Mouse (Mus musculus) cerebellum, postnatal 4 days (tissue): ENCODE results near the gene Gpatch2l.
A peak's percentile ranks its signal among the peaks of the same experiment; 100 is the strongest.

Experiments
- DNase-seq, 2 experiments: peaks; one replicate each; pipeline ENCODE4 v3.0.0; 2022; ENCODE audit warnings: low spot score in 2 of 2, mixed read lengths in 1 of 2

Gene Gpatch2l

DNA sequence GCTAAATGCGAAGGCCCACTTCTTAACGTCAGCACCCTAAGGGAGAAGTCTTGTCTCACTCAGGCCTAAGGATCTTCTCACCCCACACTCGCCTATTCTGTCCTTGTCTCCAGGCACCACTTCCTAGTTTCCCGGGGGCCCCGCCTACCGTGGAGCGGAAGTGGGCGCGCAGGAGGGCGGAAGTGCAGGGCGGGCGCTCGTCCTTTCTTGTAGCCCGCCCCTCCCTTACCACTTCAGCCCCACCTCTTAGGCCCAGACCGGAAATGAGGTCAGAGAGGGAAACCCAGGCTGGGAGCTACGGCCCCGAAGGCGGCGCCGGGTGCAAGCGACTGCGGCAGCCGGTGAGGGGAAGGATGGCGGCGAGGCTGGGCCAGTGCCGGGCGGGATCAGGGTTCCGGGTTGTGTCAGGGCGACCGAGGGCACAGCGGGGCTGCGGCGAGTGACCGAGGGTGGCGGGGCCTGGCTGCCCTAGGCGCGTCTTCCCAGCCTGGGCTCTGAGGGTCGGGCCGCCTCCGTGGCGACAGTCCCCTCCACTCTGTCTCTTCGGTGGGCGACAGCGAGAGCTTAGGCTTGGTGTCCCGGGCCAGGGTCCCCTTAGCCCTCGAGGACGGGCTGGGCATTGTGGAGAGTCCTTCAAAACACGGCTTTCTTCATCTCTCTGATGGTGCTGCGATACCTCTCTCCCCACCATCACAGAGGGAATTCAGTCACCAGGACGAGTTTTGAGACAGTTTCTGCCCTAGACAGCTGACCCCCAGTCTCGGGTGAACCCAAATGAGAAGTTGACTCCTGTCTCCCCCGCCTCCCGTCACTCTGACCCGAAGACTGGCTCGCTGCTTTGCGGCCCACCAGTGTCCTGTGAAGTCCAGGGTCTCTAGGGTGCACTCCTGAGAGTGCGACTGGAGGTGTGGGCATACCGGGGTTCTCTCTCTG is at the start of gene Gpatch2l:
Gene Gpatch2l (plus strand): TSS at position 255 of the 933 bp plus-strand sequence.
- peak; percentile 85 to 93 for DNase-seq

DNA sequence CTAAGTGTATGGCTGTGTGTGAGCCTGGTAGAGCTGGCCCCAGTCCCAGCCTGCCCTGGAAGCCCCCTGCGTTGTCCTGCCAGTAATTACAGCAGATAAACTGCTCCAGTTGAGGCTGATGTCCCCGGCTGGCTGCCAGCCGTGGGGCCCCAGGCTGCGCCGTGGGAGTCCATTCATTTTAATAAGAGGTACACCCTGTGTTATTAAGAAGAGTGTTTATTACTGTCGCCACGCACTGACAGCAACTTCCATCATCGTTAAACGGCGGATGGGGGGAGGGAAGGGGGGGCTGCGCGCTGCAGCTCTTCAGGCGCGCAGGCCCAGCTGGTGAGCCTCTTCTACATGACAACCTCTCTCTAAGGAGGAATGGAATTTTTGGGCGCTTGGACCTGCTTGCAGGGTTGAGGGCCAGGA is 49.6 kb upstream of the Gpatch2l start:
- no peak for DNase-seq

DNA sequence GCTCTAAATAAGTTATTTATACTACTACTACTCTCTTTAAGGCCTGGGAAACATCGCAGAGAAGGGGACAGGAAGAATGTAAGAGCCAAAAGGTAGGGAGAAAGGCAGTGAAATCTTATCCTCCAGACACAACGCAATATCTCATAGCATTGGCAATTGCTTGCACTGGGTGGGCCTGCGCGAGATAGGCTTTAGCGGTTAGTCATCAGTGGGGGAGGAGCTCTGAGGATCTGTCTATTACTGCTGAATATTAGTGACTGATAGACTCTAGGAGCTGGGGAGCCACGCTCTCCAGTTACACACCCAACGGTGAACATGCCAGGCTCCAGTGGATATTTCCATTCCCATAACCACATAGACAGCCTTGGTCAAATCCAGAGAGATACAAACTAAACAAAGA is 44.7 kb upstream of the Gpatch2l start:
- no peak for DNase-seq

DNA sequence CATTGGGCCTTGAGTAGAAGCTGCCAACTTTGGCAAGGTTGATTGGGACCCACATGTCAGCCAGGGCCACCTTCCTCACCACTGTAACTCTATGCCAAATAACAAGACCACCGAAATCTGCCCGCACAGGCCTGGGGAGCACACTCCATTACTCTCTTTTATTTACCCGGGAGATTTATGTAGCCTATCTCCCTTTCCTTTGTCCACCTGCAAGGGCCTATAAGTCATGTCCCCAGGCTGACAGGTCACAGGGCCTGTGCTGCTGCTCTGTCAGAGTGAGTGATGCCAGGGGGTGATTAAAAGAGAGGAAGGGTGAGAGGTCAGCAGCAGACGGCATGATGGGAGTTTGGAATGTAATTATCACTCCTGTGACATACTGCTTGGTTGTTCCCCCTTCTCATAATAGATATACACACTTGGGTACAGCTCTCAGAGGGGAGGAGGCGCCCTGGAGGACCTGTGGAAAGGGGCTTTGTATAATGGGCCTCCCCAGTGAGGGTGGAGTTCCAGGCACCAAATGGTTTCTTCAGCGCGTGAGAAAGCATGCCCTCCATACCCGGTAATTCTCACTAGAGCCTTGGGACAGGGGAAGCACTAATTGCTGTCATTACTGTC is 38.1 kb upstream of the Gpatch2l start:
- DNase-seq = no peak

DNA sequence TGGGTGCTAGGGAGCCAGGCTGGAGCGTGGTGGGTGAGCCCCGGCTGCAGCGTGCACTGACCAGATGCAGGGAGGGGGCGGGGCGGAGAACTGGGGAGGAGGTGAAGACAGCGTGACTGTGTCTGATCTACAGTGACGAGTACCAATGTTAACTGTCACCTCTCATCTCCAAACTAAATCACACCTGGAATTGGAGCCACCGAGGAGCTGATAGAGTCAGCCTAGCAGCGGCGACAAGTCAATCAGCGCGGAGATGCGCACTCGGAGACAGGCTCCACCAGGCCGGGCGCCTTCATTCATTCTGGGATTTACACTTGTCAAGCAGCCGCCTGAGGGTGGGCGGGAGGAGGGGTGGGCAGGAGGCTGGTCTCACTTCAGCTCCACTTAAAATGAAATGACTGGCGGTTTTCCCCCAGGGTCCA is 30.5 kb upstream of the Gpatch2l start:
- no peak for DNase-seq

DNA sequence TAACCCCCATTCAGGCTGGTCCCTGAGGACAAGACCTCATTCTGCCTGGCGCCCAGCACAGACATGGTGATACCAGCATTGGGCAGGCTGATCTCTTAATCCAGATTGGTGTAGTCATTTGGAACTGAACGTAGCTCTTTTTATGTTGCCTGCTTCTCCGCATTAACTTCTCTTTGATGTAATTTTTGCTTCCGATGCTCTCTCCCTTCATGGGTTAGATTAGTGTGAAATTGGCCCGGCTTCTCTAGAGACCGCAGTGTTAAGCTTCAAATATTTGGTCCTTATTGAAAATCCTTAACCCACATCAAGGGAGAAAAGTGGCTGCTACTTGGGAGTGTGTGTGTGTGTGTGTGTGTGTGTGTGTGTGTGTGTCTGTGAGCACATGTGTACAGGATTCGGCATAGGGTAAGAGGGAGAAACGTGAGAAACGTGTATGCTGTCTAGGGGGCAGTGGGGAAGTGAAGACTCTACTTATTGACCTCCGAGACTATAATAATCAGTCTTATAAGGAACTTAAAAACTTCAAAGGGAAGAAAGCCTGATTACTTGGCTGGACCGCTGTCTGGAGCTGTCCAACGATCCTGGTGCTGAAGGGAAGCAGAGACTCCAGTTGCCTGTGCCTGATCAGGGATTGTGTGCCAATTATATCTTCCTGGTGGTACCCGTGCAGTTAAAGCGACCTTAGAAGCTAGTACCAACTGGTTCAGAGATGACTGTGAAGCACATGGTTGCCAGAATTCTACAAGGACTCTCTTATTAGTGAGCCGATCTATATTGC is 28.8 kb upstream of the Gpatch2l start:
- DNase-seq = no peak

DNA sequence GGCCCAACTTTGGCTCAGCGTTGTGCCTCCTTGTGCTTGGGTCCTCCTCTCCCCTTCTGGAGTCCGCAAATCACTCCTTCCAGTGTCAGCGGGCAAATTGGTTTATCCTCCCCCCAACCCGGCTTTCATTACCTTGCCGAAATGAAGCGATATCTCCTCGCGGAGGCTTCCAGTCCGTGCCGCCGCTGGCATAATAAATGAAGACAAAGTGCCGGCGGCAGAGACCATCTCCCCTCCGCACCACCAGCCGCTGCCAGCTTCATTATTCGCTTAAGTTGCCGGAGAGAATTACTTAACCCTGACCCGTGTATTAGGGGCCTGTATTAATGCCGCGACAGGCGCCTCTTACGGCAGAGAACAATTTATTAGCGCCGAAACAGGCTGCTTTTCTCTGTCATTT is 27.5 kb upstream of the Gpatch2l start:
- no peak for DNase-seq

DNA sequence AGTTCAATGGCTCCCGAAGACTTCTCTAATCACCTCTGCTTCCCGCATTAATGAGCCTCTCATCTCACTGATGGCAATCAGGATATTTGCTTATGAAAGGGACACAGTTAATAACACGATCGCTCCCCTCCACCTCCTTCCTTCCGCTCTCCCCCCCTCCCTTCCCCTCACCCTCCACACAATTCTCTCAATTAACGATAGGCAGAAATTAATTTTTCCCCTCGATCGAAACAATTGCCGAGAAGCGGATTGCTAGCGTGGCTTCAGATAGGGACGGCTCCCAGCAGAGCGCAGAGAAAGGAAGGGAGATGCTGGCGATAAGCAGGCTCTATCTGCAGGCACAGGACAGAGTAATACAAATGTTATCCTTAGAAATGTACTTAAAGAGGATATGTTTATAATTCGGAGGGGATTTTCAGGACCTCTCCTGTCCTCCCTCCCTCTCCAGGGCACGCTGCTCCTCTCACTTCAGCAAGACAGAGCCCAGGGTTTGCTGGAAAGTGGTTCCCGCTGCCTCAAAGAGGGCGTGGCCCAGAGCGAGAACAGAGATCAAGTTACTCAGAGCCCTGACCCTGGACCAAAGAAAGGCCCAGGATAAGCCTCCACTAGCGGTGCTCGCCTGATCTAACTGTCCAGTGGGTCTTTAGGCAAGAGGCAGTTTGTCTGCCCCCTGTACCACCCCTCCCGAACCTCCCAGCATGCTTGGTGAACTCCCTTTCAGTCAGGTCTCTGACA is 24.8 kb upstream of the Gpatch2l start:
- no peak for DNase-seq

DNA sequence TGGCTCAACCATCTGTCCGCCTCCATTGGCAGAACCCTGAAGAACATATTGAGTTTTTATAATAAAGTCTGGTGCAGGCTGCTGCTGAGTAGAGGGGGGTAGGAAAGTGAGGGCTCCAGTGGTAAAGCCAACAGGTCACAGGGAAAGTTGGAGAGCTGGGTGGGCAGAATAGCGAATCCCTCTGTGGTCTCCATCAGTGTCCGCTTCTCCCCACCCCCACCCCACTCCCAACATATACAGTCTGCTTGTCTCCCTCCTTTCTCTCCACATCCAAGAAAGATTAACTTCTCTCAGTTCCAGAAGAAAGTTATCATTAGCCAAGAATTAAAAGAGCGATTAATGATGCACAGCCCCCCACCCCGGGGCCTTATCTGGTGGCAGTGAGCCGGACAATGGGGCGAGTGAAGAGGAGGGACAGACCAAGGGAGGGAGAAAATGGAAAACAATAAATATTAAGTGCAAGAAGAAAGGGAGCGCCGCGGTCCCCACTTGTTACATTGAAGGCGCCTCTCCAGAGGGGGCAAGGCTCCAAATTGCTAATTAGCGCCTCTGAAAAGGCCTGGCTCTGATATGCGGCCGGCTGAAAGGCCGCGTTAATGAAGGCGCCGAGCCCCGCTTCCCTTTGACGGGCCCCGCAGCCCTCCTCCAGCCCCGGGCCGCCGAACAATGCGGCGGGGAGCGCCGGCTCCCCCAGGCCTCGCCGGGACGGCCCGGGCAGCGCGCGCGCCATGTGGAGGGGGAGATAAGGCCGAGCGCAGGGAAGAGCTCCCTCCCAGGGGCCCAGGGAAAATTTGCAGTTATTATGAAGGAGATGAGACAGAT is 21.2 kb upstream of the Gpatch2l start:
- DNase-seq = peak in 1 of 2 experiments; percentile 14

DNA sequence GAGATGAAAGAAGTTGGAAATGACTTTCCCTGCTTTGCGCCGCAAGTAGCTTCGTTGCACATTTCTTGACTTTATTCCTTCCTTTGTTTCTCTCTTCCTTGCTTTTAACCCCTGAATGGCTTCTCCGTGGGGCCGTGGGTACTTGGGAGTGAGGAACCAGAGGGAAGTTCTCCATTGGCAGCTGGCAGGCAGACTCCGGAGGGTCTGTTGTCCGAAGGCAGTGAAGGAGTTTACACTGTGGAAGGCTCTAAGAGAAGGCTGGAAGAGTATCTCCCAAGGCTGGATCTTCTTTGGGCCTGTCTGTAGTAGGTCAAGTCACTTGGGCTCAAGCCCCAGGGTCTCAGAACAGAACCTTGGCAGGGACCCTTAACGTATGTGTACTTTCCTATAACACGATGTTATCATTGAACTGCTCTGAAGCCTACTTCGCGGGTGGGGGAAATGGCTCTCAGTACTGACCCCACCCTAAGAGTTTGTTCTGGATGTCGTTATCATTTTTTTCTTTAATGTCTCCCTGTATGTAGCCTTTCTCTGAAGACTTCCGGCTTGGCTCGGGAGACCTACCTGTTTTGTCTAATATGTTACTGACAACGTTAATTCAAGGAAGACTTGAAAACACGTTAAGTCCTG is 20.5 kb upstream of the Gpatch2l start:
- DNase-seq = no peak

DNA sequence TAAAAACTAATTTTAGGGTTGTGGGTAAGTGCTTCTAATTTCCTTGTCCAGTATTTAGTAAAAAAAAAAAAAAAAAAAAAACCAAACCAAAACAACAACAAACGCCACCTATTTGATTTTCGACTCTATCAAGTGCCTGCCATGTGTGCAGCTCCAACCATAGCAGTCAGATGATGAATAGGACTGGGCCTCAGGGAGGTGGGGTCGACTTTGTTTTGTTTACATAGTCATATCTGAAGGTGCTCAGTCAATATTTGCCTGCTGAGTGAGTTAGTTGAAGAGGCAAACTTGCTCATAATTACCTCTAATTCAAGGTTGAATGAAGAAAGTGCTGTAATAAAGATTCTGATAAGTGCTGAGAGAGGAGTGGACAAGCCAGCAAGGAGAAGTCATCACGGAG is 7.4 kb upstream of the Gpatch2l start:
- no peak for DNase-seq

DNA sequence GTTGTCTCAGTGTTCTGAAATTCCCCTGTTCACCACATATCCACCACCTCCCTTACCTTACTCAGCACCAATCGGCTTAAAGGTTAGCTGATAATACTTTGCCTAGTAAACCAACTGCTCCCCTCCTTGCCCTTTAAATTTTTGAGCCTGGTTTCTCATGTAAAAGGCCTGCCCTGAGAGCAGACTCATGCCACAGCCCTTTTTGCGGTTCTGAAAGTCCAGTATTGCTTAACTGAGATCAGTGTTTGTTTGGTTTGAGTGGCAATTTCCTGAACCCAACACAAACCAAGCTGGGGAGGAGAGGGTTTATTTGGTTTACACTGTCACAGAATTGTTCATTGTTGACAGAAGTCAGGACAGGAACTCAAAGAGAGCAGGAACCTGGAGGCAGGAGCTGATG is 2.9 kb upstream of the Gpatch2l start:
- DNase-seq = no peak

DNA sequence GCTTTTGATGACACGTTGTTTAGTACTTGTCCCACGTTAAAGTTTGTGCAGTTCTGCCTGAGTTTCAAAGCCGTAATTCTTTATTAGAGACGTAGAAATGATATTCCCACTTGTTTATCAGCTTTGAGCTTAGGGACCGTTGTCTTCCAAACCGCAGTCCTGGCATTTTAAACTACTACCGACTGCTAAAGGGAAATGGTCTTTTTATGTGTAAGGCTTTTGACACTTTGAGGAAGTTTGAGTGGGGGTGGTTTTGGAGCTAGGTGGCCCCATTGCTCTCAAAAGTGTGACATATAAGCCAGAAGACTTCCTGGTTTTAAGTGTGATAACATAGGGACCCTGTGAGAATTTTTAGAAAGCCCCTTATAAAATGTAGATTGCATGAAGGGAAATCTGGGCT is 905 bp downstream of the Gpatch2l start:
- no peak for DNase-seq

DNA sequence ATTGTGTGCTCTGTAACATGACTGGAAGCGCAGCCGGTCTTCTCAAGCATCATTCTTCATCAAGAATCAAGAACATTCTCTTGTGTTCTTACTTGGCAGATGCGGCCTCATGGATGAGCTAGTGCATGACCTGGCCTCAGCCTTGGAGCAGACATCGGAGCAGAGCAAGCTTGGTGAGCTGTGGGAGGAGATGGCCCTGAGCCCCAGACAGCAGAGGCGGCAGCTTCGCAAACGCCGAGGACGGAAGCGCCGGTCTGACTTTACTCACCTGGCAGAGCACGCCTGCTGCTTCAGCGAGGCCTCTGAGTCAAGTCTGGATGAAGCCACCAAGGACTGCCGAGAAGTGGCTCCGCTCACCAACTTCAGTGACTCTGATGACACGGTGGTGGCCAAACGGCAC is 2.3 kb downstream of the Gpatch2l start:
- no peak for DNase-seq

DNA sequence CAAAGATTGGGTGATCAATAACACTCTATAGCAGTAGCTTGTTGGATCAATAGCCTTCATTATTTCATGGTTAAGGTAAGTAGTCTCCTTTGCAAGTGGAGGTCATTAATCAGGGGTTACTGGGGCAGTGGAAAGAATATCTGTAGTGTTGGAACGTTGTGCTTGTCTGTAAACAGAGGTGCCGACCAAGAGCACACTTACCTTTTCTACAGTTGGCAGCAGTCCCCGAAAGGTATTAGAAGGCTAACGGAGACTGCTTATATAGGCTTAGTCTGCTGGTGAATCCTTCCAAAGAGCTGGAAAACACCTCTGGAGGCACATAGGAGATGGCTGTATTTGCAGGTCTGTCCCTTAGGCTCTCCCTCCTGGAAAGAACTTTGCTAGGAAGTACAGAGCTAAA is 8.5 kb downstream of the Gpatch2l start:
- DNase-seq = no peak

DNA sequence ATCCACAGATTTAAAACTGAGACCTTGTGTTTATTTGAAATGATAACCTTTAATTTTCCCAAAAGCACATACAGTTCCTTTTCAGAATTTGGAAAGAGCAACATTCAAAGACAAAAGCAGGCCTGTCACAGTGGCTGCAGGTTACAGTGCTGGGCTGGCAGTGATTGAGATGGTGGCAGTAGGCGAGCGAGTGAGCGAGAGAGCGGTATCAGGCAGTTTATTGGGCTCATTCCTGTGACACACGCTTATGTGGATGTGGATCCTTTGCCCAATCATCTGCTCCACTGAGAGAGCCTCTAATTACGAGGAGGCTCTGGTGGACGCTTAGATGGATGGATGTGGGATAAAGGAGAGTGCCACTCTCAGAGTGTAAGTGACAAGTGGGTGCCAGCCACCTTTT is 13.3 kb downstream of the Gpatch2l start:
- no peak for DNase-seq

DNA sequence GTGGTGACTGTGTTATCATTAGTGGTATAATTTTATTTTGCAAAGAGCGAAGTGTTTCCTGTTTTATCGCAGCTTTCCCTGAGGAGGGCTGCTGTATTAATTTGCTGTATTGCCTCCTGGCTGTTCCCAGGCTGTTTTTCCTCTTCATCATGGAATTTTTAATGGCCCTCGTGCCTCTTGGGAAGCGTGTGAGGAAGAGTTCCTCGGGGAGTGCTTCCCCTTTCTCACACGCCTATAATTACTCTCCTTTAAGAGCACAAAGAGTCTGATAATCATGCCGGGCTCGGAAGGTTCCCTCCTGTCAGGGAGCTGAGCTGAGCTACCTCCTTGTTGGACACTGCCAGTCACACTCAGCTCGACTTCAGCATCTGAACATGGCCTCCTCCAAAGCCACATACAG is 30.0 kb downstream of the Gpatch2l start:
- no peak for DNase-seq

DNA sequence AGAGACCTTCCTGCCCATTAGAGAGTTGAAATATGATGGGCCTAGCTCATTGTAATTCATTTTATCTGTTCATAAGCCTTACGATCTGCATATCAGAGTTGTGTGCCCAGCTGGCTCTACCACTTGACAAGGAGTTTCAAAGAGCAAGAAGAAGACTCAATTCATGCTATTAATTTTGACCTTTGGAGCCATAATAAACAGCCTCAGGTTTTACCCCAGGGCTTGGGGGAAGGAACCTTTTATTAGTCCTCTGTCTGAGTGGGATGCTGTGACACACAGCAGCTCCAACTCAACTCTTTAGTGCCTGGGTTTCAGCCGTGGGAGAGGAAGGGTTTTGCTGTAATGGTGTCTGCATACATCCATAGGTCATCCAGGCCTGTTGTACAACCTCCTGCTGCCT is 32.6 kb downstream of the Gpatch2l start:
- no peak for DNase-seq

DNA sequence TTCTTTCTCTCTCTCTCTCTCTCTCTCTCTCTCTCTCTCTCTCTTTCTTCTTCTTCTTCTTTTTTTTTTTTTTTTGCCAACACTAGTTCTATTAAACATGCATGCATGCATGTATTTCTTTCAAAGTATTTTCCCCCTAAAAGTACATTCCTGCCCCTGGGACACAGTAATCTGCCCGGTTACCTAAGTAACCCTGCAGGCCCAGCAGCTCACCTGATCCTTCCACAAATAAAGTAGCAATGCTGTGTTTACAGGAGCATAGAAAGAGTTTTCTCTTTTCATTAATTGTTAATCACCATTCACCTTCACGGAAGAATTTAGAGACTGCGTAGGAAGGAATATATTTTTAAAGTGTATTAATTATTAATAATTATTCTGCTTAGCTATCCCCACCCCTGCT is 34.1 kb downstream of the Gpatch2l start:
- no peak for DNase-seq

DNA sequence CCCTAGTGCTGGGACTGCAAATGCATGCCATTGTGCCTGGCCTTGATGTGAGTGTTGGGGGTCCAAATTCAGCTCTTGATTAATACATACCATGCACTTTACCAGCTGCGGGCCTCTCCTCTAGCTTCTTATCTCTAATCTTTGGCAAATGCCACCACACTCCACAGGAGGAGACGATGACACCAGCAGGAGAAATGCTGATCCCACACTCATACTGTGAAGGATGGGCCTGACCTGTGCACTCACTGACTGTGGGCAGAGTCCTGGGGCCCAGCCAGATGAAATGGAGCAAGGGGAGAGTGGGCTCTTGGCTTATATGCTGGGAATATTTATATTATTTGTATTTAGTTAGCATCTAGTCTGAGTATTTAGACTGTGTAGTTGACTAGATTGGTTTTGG is 34.8 kb downstream of the Gpatch2l start:
- DNase-seq = no peak
